Mouse (Mus musculus) midbrain, postnatal 0 days (tissue): ENCODE measurements around the gene Celsr1. TPM values are rescaled to one million over a fixed set of nuclear protein-coding genes. Genes with fewer than 3 reads are reported as not detected.
A peak's percentile ranks its signal among the peaks of the same experiment; 100 is the strongest.
"Not testable (repeated sequence)": the region's sequence is repeated elsewhere in the genome, so short reads cannot be mapped to it uniquely, and the experiment has no call there.

Experiments used
- ATAC-seq: fragments of 200-750 bp; cut with Nextera tagmentation; 2 replicates; pipeline ENCODE4 v1.8.0; 2017; ENCODE audit warnings: moderate number of reproducible peaks, mild to moderate bottlenecking, moderate TSS enrichment, moderate library complexity; ENCODE audit not compliant: low FRiP score
- DNase-seq: peaks from one replicate; pipeline ENCODE4 v3.0.0-alpha.2; 2015; ENCODE audit warnings: low spot score
- H3K27ac ChIP-seq: fragments of 300-500 bp; sonication (generic); 2 replicates; pipeline ENCODE4 v1.5.1; 2014; ENCODE audit warnings: low read depth, mild to moderate bottlenecking, low read length, mixed read lengths
- H3K27me3 ChIP-seq: fragments of 300-500 bp; sonication (generic); 2 replicates; pipeline ENCODE4 v1.6.1; 2014; ENCODE audit warnings: low read length, control low read depth, mixed read lengths; ENCODE audit not compliant: insufficient read depth
- H3K36me3 ChIP-seq: fragments of 300-500 bp; sonication (generic); 2 replicates; pipeline ENCODE4 v1.6.1; 2014; ENCODE audit warnings: low read length, control low read depth, mixed read lengths; ENCODE audit not compliant: insufficient read depth
- H3K4me1 ChIP-seq: fragments of 300-500 bp; sonication (generic); 2 replicates; pipeline ENCODE4 v1.6.1; 2014; ENCODE audit warnings: mild to moderate bottlenecking, control low read depth, antibody characterized with exemption, low read length, mixed read lengths; ENCODE audit not compliant: insufficient read depth
- H3K4me2 ChIP-seq: fragments of 300-500 bp; sonication (generic); 2 replicates; pipeline ENCODE4 v1.6.1; 2014; ENCODE audit warnings: low read depth, mild to moderate bottlenecking, low read length, mixed read lengths; ENCODE audit not compliant: poor library complexity, severe bottlenecking
- H3K4me3 ChIP-seq: fragments of 300-500 bp; sonication (generic); 2 replicates; pipeline ENCODE4 v1.5.1; 2014; ENCODE audit warnings: low read depth, mild to moderate bottlenecking, low read length, moderate library complexity
- H3K9ac ChIP-seq: fragments of 300-500 bp; sonication (generic); replicated peaks from 2 replicates; pipeline ENCODE4 v1.6.1; 2014; ENCODE audit warnings: mild to moderate bottlenecking, low read length, moderate library complexity, mixed read lengths; ENCODE audit not compliant: poor library complexity, severe bottlenecking
- H3K9me3 ChIP-seq: fragments of 300-500 bp; sonication (generic); 2 replicates; pipeline ENCODE4 v1.6.1; 2016; ENCODE audit warnings: low read length, control low read depth
- CTCF ChIP-seq: IDR thresholded peaks from 2 replicates; pipeline ENCODE4 v1.5.1; 2016; ENCODE audit warnings: antibody characterized with exemption, mild to moderate bottlenecking
- WGBS: fragments of 180-500 bp; shearing (Covaris S2); extraction: QIAGEN DNeasy Blood & Tissue Kit; methylation state at CpG from one replicate; pipeline ENCODE4 v1.1.7; 2014; 5-methylcytosine and 5-hydroxymethylcytosine counted together
- polyA plus RNA-seq: library from polyadenylated mRNA; unstranded; fragments of >200 nt; fragmentation: Nextera tagmentation; extraction: Ambion mirVana; gene quantifications from 2 replicates; pipeline ENCODE4 v1.2.1, GENCODE M21; 2015
- total RNA-seq: library from RNA; depleted of rRNA; stranded (reverse); fragments of >200 nt; gene quantifications from 2 replicates; pipeline ENCODE4 v1.2.3, GENCODE M21; 2014

The Celsr1 gene
- total and polyA plus RNA-seq, 2 experiments from 2014 or later = 0.79 to 15.0 TPM

DNA sequence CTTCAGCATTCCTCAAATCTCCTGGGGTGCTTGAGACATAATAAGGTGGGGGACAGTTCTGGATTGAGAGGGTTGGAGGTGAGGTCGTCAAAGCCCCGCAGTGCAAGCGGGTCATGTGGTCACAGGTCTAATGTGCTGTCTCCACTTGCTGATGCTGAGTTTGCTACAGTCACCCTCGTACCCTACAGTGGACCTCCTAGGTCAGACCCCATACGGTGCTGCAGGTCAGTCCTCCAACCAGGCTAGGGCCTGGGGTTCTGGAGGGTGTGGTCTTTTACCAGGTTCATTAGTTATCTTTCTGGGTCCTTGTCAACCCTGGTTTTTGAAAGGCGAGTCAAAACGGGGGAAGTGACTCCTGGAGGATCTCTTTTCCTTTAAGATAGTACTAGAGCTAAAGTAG lies 24.3 kb upstream of the Celsr1 start:
- Histone ChIP-seq H3K4me3 (peak overlapping the region; percentile 85), H3K4me2 (peak overlapping the region; percentile 89), H3K27ac (peak overlapping the region; percentile 96), H3K36me3 (no peaks in the 10 kb centered on the region), H3K9ac (peak overlapping the region; percentile 96), H3K4me1 (peaks cover 38% of the 10 kb centered on the region), H3K27me3 (no peaks in the 10 kb centered on the region), H3K9me3 (no peaks in the 10 kb centered on the region)
- ATAC-seq (peak; percentile 35; the same call in 1 of the 2 replicates), DNase-seq (no peak)
- no peak for TF ChIP-seq CTCF
- 10% methylated on average over 7 of the region's 7 CpGs for WGBS

DNA sequence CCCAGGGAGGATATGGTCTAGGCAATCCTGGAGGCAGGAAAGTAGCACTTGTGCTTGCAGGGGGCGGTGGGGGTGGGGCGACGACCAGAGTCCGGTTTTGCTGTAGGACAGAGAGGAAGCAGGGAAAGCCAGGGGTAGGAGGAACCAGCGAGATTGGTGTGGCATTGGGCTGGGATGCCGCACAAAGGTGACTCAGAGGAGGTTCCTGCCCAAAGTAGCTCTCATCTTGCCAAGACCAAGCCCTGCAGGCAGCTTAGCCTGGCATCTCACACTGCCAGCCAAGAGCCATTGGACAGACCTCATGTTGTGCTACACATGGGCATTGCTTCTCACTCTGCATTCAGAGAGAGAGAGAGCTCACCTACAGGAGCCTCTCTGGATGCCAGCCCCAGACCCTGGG lies 23.8 kb upstream of the Celsr1 start, which contains the start of gene Gramd4:
Gramd4 (plus strand) TSS at position 283 of the 400 bp plus-strand sequence.
- peak within 1 kb of the TSS; percentile 96 for H3K9ac ChIP-seq
- no peaks in the 10 kb centered on the region for H3K27me3 ChIP-seq
- peak within 1 kb of the TSS; percentile 89 for H3K4me2 ChIP-seq
- WGBS = 28% methylated on average over 6 of the region's 6 CpGs
- no peak for TF ChIP-seq CTCF
- no peaks in the 10 kb centered on the region for H3K36me3 ChIP-seq
- peaks cover 38% of the 10 kb centered on the region for H3K4me1 ChIP-seq
- H3K4me3 ChIP-seq = peak within 1 kb of the TSS; percentile 85
- no peaks in the 10 kb centered on the region for H3K9me3 ChIP-seq
- peak within 1 kb of the TSS; percentile 96 for H3K27ac ChIP-seq
- no peak for ATAC-seq
- no peak for DNase-seq

DNA sequence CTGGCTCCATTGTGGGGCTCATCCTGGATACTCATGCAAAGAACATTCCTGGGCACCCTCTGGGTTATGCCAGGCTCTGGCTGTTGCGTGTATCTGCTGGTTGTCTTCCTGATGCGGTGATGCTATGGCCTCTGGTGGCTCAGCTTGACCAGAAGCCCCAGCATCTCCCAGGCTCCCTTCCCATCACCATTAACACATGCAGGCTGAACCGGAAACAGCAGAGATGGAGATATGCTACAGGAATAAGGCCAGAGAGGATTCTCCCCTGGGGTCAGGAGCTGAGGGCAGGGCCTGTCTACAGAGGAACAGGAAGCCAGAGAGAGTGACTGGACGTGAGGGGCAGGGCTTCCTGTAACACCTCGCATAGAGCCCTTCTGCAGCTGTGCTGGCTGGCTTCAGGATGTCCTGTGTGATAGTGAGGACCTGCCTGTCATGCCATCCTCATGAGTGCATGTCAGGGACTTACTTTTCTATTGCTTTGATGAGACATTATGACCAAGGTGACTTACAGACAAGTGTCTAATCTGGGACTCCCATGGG lies 22.7 kb upstream of the Celsr1 start:
- no peaks in the 10 kb centered on the region for H3K36me3 ChIP-seq
- peaks cover 32% of the 10 kb centered on the region for H3K4me1 ChIP-seq
- DNase-seq = no peak
- no peak overlapping the region for H3K27ac ChIP-seq
- no peaks in the 10 kb centered on the region for H3K9me3 ChIP-seq
- TF ChIP-seq CTCF = no peak
- H3K27me3 ChIP-seq = no peaks in the 10 kb centered on the region
- H3K9ac ChIP-seq = no peak overlapping the region
- no peak overlapping the region for H3K4me2 ChIP-seq
- H3K4me3 ChIP-seq = no peak overlapping the region
- ATAC-seq = no peak
- 89% methylated on average over 5 of the region's 5 CpGs for WGBS

DNA sequence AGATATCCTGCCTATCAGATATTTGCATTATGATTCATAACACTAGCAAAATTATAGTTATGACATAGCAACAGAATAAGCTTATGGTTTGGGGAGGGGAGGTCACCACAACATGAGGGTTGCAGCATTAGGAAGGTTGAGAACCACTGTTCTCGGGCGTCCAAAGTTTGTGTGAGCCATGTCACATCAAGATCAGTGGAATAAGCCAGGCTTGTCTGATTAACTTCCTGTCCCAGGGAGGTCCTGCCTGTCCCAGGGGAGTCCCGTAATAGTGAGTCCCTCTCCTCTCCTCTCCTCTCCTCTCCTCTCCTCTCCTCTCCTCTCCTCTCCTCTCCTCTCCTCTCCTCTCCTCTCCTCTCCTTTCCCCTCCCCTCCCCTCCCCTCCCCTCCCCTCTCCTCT lies 21.3 kb upstream of the Celsr1 start:
- not testable (repeated sequence) for H3K9me3 ChIP-seq, H3K36me3 ChIP-seq, H3K27me3 ChIP-seq, H3K4me2 ChIP-seq, H3K4me3 ChIP-seq, H3K27ac ChIP-seq, H3K9ac ChIP-seq, ATAC-seq, DNase-seq
- WGBS = 76% methylated on average over 3 of the region's 3 CpGs
- H3K4me1 ChIP-seq = peaks cover 18% of the 10 kb centered on the region

DNA sequence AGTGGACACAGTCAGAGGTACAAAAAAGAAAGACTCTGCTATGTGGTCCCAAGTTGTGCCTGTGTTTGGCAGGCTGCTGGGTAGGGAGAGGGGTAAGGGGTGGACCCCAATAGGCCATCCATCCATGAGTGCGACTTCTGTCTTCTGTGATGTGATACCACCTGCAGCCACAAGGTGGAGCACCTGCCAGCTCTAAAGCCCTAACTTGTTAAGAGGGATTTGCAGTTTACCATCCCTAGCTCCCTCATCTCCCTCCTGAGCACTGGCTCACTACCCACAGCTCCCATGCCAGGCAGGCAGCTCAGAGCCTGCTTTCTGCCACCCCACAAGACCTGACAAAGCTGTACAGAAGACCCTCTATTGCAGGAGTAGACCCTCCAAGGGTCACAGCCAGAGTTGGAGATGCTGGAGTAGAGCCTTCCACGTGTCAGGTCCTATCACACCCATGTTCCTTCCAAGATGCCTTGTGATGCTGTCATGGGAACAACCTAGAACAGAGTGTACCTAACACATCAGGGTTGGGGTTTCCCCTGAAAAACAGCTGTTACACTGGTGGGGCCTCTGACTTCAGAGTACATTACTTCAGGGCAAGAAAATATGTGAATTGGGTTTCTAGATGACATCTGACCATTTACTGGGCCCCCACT lies 20.4 kb upstream of the Celsr1 start:
- H3K36me3 ChIP-seq = no peaks in the 10 kb centered on the region
- ATAC-seq = no peak; the same call in 1 of the 2 replicates
- WGBS = 39% methylated on average over 2 of the region's 2 CpGs
- DNase-seq = peak; percentile 87
- peaks cover 12% of the 10 kb centered on the region; the same call in 1 of the 2 replicates for H3K4me1 ChIP-seq
- H3K4me2 ChIP-seq = no peak overlapping the region
- no peak overlapping the region for H3K9ac ChIP-seq
- peak; percentile 96 for TF ChIP-seq CTCF
- H3K4me3 ChIP-seq = no peak overlapping the region
- H3K9me3 ChIP-seq = no peaks in the 10 kb centered on the region
- H3K27me3 ChIP-seq = no peaks in the 10 kb centered on the region
- no peak overlapping the region for H3K27ac ChIP-seq

DNA sequence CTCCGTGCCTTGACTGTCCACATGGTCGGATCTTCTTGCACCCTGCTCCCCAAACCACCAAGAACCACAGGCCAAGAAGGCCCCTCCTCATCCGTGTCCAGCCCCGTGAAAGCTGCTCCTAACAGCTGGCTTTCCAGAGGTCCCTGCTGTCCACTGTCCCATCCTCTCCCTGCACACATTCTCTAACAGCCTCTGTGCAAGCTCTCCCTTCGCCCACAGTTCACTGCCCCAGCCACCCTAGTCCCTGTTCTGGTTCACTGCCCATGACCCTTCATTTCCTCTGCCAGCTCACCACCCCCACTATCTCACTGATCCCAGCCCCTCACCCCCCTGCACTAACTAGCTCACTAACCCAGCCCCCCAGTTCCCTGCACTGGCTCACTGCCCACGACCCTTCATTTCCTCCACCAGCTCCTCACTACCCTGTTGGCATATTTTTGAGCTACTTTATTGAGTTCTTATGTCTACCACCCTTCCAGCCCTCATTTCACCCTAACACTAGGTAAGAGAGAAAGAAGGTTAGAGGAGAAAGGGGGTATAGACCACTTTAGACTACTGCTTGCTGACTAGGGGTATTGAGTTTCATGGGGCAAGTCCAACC lies 18.4 kb upstream of the Celsr1 start:
- no peaks in the 10 kb centered on the region for H3K9me3 ChIP-seq
- 0 out of 2 replicates have a peak, but pooled peaks cover under 1% of the 10 kb centered on the region for H3K4me1 ChIP-seq
- no peak for DNase-seq
- no peak overlapping the region for H3K4me2 ChIP-seq
- TF ChIP-seq CTCF = no peak
- H3K27me3 ChIP-seq = no peaks in the 10 kb centered on the region
- 61% methylated on average over 6 of the region's 6 CpGs for WGBS
- no peak overlapping the region for H3K4me3 ChIP-seq
- H3K27ac ChIP-seq = no peak overlapping the region
- no peak for ATAC-seq
- H3K9ac ChIP-seq = no peak overlapping the region
- no peaks in the 10 kb centered on the region for H3K36me3 ChIP-seq
